Mouse (Mus musculus) cerebellum, adult 8-10 months (tissue): ENCODE measurements around the gene Ppp1r14d.

Experiments used
- DNase-seq: peaks from one replicate; pipeline ENCODE4 v3.0.0; 2022

Ppp1r14d gene

DNA sequence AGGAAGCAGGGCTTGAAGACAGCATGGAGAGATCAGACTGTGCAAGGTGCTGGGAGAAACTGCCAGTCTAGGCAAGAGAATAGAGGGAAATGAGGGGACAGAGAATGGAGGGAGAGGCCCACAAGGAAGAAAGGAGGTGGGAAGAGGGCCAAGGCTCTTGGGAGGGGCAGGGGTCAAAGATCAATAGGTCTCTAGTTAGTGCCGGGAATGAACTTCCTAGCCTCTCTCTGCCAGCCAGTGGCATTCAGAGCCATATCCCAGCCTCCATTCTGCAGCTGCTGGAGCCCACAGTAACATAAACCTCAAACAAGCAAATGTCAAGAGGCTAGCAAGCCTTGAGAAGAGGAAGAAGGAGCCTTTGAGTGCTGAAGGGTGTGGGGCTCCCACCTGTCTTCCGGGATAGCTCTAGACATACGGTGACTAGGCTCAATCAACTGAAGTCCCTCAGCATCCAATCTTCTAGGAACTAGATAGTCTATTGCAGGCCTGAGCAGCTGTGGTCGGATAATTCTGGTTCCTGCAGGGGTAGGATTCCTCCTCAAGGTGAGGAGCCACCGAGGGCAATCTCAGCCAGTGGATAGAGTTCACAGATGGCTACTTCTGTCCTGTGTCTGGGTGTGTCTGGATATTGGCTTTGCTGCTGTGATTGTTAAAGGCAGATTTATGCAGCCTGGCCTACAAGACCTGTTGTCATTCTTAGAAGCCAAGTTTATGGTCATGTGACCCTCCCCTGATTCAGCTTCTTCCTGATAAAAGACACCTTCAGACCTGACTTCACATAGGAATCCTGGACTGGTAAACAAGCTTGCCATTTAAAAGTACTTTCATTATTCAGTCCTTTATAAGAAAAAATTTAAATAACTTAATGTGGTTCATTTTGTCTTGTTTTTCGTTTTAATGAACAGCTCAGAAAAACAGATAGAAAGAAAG is at the start of gene Ppp1r14d:
Gene Ppp1r14d (minus strand): TSS at position 132 of the 930 bp plus-strand sequence.
- DNase-seq = no peak

- DNase-seq = no peak
Measured at GRCm38 (mm10) chr2:119277810-119278209, 48.1 kb upstream of the Ppp1r14d start.

- DNase-seq = no peak
Measured at GRCm38 (mm10) chr2:119276926-119277325, 47.2 kb upstream of the Ppp1r14d start.

DNA sequence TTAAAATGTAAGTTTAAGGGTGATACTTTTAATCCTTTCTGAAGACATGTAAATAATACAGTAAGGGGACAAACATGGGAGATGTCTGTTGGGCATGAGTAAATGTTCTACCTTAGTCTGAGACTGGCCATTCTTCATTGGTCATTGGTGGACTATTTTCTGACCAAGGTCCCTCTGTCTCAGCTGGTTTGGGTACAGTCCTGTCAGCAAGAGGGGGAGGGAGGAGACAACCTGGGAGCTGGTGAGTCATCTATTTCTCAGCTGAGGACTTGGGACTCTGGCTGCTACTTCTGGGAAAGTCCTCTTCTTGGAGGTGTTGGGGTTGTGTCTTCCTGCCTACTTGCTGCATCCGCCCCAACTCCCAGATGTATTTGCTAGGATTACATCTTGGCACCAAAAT is 44.4 kb upstream of the Ppp1r14d start:
- DNase-seq = no peak

DNA sequence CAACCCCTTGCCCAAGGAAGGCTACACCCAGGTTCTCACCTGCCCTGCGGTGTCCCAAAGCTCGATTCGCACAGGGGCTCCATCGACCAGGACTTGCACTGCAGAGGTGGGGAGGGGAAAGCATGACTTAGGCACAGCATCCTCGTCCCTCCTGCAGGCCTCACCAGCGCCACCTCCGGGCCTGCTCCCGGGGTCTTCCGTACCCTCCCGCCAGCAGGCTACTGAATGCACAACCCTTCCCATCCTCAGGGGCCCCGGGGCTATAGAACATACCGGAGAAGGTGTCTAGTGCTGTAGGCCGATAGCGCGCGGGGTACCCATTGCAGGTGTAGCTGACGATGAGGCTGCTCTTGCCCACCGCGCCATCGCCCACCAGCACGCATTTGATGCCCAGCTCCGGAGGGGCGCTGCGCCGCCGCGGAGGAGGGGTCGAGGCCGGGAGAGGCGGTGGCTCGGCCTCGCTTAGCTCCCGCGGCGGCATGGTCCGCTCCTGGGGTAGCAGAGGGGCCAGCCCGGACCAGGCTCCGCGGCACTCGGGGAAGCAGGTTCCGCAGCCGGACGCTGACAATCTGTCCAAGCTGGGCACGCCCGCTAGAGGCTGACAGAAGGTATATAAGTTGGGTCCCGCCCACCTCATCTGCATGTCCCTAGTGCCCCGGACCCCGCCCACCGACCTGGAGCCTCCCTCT is 41.1 kb upstream of the Ppp1r14d start, which contains the start of gene Rhov:
Gene Rhov (minus strand): TSS at position 630 of the 689 bp plus-strand sequence.
- DNase-seq = peak; percentile 77

GRCm38 (mm10) chr2:119270286-119270642 is 40.6 kb upstream of the Ppp1r14d start:
- no peak for DNase-seq

DNA sequence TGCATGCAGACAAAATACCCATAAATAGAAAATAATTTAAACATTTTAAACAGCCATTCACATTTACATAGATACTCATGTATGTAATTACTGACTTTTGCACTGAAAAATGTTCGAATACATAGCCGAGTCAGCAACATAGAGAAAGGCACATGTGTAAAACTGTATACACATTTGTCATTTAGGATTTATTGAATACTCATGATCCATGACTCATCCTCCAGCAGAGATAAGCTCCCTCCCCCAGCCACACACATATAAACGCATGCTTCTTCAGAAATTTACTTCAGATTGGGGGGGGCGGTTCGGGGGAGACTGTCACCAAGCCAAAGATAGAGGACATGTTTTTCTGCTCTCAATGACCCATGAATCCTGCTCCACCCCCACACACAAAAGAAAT is 34.1 kb upstream of the Ppp1r14d start:
- DNase-seq = no peak

- no peak for DNase-seq
Measured at GRCm38 (mm10) chr2:119262978-119263377, 33.3 kb upstream of the Ppp1r14d start.

GRCm38 (mm10) chr2:119261326-119261725 is 31.6 kb upstream of the Ppp1r14d start:
- DNase-seq = no peak

DNA sequence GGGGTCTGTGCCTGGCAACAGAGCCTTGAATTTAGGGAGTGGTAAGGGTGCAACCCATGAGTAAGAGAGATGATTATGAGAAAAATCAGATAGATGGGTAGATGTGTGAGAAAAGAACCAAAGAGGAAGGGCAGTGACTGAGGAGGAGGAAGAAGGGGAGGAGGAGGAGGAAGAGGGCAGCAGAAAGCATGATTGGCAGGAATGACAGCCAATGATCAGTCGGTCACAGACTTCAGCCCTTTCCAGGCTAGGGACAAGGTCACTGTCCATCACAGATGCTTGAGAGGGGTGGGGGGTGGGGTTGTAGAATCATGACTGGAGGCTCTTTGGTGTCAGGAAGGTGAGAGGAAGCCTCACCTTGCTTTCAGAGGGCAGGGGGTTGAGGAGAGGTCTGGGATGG is 30.8 kb upstream of the Ppp1r14d start:
- DNase-seq = no peak

DNA sequence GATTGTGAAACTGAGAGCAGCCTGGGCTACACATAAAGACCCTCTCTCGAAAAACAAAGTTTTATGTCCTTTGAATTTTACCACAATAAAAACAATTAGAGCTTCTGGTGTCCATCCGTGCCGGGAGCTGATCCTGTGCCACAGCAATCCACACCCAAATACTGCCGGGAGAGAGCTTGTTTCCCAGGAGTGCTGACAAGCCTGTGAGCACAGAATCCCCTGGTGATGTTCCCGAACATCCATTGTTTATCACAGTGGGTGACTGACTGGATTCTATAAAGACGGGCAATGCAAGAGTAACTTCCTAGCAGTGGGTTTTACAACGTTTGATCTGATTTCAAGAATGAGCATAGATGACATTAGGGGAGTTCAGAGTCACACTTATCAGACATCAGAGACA is 25.3 kb upstream of the Ppp1r14d start:
- no peak for DNase-seq

- peak; percentile 90 for DNase-seq
Measured at GRCm38 (mm10) chr2:119250826-119251478, 21.2 kb upstream of the Ppp1r14d start.

DNA sequence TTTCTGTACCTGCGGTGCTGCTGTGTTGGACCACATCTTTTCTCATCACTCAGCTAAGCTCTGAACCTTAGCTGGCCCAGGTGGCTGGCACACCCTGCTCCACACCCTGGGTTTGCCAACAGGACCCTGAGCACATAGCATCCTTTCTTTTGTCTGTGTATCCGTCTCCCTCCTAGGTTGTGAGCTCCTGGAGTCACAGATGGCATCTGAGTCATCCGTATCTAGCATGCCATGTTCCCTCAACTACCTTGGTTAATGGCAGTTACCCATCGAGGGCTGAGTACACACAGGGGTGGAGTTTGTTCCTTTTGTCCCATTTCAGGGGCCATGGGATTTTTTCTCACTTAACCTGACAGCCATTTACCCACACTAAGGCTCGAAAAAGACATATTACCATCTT is 20.7 kb upstream of the Ppp1r14d start:
- no peak for DNase-seq

DNA sequence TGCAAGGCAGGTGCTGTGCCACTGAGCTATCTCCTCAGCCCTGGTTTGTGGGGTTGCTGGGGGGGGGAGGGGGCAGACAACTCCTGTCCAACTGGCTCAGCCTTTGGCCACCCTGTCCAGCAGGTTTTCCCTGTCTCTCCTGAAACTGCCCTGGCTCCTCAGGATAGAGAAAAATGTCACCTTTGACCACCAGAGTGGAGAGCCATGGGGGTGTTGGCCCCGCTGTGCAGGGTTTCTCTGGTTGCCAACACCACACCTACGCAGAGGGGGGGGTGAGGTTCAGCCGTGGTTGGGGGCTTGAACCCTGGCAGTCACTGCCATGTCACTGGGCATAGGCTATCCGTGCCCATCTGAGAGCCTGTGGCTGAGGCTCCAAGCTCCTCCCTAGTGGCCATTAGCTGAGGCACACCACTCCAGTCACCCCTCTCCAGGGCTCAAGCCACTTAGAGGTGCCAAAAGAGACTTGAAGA is 19.9 kb upstream of the Ppp1r14d start:
- DNase-seq = no peak

DNA sequence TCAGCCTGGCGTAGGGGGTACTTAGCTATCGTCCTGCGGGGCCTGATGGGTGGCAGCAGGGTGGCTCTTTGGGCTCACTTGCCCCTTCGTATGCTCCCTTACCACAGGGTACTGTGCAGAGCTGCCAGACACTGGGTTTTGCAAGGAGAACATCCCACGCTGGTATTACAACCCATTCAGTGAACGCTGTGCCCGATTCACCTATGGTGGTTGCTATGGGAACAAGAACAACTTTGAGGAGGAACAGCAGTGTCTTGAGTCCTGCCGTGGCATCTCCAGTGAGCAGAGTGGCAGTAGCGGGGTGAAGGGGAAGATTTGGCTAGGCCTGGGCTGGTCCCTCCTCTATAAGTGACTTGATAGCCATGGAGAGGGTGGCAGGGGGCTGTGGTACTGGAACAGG is 18.2 kb upstream of the Ppp1r14d start:
- DNase-seq = no peak

DNA sequence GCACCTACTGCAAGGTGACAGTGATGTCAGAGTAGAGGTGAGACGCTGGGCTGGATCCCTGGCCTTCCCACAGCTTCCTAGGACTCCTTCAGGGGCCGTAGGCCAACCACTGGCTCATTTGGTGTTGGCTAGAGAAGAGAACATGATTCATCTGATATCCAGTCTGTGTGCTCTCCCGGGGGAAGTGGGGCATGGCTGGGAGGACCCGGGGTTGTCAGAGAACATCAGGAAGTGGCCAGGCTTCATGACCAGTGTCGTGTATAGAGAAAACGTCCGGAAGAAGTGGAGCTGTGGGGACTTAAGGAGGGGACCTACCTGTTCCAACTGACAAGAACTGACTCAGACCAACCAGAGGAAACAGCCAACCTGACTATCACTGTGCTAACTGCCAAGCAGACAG is 15.5 kb upstream of the Ppp1r14d start:
- no peak for DNase-seq

DNA sequence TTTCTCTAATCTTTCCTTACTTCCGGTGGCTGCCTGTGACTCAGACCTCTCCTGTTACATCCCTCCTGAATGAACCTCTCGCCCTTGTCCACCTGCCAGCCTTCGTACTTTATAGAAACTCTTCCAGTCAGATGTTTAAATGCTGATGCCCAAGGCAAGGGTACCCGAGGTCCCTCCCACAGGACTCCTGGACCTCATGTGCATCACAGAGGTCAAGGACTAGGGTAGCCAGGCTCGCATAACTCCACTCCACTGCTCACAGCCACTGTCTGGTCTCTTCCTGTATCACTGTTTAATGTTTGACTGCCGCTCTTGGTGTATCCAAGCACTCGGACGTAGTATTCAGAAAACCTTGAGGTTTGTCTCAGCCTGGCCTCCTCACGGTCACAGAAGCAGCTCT is 12.8 kb upstream of the Ppp1r14d start:
- no peak for DNase-seq

- no peak for DNase-seq
Measured at GRCm38 (mm10) chr2:119240819-119241186, 11.1 kb upstream of the Ppp1r14d start.

- DNase-seq = no peak
Measured at GRCm38 (mm10) chr2:119240075-119240818, 10.5 kb upstream of the Ppp1r14d start.

DNA sequence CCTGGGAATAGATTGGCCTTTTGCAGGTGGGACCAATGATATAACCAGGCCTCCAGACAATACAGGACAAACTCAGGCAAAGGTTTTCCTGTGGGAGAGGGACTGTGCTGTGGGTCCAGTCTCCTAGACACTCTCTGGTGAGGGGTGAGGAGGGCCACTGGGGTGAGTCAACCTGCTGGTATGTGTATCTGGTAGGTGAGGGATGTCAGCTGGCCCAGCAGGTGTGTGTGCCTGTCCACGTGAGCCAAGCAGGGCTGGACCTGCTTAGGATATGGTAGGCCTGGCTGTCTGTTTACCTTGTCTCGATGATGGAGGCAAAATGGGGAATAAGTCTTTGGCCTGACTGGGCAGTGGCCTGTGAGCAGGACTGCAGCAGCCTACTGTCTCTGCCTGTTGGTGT is 9.0 kb upstream of the Ppp1r14d start:
- no peak for DNase-seq

DNA sequence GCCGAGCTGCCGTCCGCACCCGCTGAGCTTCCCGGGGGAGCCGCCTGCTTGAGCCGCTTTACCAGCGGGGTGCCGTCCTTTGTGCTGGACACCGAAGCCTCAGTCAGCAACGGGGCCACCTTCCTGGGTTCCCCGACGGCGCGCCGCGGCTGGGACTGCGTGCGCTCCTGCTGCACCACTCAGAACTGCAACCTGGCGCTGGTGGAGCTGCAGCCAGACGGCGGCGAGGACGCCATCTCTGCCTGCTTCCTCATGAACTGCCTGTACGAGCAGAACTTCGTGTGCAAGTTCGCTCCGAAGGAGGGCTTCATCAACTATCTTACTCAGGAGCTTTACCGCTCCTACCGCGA is 8.1 kb upstream of the Ppp1r14d start:
- no peak for DNase-seq

GRCm38 (mm10) chr2:119237210-119237870 is 7.6 kb upstream of the Ppp1r14d start, which contains the start of gene Spint1:
Gene Spint1, plus strand, starts transcription at chr2:119237362.
- no peak for DNase-seq
